Mouse (Mus musculus) layer of hippocampus, adult 18-20 months (tissue): ENCODE data around the gene Aunip. TPM values are rescaled to one million over a fixed set of nuclear protein-coding genes. Genes with fewer than 3 reads are reported as not detected.
"Not testable (repeated sequence)": the region's sequence is repeated elsewhere in the genome, so short reads cannot be mapped to it uniquely, and the experiment has no call there.

Experiments
- DNase-seq, 2 experiments: peaks; one replicate each; pipeline ENCODE4 v3.0.0; 2022; ENCODE audit warnings: low spot score in 2 of 2
- total RNA-seq, 2 experiments: library from RNA; stranded (reverse); gene quantifications; 2 replicates each; pipeline ENCODE4 v1.2.3; 2021

Aunip gene
- total RNA-seq, 2 experiments from 2014 or later: 0.36 to 0.57 TPM

DNA sequence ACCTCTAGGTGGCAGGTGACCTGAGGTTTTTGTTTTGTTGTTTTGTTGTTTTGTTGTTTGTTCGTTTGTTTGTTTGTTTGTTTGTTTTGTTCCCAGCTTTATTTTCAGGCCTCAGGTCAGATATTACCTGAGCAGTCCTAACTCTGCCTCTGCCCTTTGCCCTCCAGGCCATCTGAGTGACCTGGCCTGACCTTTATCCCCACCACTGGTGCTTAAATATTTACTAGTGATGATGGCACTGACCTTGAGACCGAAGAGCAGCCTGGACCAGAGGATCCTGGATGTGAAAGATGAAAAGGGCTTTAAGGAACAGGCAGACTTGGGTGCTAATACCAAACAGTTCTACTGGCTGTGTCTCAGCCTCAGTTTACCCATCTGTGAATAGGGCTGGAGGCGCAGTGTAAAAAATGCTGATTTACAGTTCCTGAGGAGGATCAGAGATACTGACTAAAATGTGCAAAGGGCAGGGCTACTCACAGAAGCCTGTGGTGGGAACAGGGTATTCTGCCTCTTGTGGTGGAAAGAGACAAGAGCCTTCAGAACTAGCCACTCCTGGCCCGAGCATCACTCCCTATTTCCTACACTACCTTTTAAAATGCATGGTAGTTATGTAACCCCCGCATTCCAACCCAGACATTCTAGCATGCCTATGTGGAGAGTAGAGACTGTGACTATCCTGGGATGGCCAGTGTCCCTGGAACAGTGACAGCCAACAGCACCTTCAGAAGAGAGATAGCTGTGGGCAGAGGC is 25.5 kb upstream of the Aunip start:
- no peak for DNase-seq

- DNase-seq: no peak
Measured at GRCm38 (mm10) chr4:134488211-134488610, 22.6 kb upstream of the Aunip start.

DNA sequence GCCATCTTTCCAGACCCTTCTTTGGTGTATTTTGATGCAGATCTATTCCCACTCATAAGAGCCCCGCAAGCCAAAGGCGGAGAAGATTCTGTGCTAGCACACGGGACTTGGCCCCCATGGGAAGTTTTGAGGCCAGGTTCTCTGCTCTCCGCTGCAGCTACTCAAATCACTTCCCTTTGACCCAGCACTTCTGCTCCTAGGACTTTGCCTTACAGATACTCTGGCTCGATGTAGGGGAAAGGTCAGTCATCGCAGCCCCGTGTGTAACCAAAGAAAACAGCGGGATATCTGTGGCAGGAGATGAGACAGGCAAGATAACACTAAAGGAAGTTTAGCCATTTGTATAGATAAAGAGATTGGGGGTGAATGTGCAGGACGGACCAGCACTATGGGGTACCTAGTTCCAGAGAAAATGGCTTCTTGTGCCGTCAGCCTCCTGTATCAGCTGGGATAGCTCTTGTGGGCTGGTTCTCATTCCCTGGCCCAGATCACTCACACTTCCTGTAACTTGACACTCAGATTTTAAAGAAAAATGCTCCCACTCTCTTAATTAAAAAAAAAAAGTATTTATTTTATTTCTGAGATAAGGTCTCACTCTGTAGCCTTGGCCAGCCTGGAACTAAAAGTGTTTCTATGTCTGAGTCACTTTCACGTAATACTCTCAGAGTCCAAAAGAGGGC is 20.7 kb upstream of the Aunip start:
- no peak for DNase-seq

GRCm38 (mm10) chr4:134491716-134492115 is 19.1 kb upstream of the Aunip start:
- no peak for DNase-seq

DNA sequence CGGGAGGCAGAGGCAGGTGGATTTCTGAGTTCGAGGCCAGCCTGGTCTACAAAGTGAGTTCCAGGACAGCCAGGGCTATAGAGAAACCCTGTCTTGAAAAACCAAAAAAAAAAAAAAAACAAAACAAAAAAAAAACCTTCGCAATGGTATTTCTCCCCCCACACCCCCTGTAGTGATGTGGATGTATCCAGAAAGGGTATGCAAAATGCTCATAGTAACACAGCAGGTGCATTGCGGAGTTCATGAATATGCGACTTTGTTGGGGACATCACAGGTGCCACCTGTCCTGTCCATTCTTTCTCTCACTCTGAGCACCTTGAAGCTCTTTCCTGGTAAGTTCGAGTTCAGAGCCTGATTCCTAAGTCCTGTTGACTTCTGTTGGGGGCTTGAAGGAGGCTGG is 16.6 kb upstream of the Aunip start:
- DNase-seq: not testable (repeated sequence)

GRCm38 (mm10) chr4:134494780-134495545 is 15.8 kb upstream of the Aunip start:
- peak in 1 of 2 experiments; percentile 63 for DNase-seq

DNA sequence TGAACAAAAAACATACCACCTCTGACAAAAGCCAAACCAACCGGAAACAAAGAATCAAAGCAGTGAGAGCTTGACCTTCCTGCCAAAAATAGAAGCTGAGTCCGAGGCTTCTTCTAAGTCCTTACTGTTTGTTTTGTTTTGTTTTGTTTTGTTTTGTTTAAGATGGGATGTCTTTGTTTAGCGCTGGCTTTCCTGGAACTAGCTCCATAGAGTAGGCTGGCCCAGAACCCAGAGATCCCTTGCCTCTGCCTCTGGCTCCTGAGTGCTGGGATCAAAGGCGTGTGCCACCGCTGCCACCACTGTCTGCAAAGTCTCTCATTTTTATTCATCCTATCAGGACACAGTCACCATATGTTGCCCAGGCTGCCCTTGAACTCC is 15.3 kb upstream of the Aunip start:
- DNase-seq: no peak

GRCm38 (mm10) chr4:134496595-134497210 is 14.1 kb upstream of the Aunip start, which contains the start of gene Paqr7:
TSS of gene Paqr7 (plus strand) at chr4:134496697.
- DNase-seq: peak; percentile 78 to 87

DNA sequence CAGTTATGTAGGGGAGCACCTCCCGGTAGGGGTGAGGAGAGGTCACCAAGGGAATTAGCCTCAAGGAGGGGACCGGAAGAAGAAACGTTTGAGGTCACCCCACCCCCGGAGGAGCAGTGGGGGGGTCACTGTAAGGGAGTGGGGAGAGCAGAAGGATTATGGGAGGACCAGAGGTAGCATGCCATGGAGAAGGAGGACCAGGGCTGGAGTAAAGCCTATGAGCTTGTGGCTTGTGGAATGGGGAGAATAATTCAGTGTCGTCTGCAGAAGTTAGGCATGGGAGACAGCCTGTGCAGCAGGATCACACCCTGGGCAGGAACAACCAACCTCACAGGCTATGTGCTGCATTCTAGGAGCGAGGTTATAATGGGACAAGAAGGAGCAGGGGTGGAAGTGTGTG is 13.6 kb upstream of the Aunip start:
- DNase-seq: no peak

DNA sequence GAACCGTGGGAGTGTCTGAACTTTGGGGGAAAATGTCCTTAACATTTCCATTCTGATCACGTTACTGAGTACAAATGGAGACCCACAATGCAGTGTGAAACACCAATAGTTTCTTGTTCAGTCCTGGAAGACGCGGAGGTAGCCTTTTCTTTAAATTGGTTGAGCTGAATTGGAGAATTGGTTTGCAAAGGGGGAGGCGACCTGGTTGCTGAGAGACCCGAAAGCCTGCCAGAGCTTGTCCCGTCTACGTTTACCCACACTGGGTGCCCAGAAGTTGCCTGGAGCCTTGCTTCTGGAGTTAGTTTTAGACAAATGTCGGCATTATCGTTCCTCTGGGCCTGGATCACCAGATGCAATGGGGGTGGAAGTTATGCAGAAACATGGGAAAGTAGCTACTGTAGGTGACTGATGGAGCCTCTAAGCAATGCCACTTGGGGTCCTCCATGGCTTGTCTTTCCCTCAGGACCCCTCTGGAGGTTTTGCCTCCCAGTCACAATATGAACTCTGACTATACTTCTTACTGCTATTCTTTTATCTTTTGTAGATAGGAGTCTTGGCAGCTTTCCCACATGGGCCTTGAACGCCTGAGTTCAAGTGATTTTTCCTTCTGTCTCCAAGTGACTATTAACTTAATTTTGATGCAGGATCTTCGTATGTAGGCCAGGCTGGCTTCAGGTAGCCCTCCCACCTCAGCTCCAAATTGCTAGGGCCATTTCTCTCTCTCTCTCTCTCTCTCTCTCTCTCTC is 12.6 kb upstream of the Aunip start:
- peak in 1 of 2 experiments; percentile 66 for DNase-seq

- not testable (repeated sequence) for DNase-seq
Measured at GRCm38 (mm10) chr4:134498983-134499382, 11.8 kb upstream of the Aunip start.

DNA sequence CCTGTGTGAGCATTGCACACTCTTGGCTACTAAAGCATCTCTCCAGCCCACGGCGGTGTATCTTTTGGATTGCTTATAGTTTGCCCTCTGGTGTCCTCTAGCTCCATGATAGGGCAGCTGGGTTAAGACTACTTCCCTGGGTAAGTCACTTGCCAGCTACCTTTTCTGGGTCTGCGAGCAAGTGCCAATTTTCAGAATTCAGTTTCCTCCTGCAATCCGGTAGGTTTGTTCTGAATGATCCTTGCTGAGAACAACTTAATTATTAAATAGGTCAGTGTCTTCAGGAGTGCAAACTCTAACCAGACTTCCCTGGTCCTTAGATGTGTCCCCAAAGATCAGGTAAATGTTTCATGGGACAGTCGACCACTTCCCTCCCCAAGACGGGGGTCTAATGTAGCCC is 9.7 kb upstream of the Aunip start:
- DNase-seq: no peak

DNA sequence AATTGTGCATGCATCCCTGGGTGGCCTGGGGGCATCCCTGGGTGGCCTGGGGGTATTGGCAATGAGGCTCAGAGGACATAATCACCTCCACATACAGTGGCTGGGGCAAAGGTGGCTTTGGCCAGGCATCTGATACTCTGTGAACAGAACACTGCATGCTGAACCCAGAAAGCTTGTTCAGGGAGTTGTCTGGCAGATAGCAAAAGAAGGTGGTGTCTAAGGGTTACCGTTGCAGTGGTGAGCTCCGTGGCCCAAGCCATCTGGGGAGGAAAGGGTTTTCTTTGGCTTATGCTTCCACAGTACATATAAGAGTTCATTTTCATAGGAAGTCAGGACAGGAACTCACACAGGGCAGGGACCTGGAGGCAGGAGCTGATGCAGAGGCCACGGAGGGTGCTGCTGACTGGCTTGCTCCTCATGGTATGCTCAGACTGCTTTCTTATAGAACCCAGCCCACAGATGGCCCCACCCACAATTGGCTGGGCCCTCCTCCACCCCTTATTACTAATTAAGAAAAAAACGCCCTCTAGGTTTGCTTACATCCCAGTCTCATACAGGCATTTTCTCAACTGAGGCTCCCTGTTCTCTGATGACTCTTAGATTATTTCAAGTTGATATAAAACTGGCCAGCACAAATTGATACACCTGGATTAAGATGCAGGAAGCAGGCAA is 7.0 kb upstream of the Aunip start:
- DNase-seq: no peak

DNA sequence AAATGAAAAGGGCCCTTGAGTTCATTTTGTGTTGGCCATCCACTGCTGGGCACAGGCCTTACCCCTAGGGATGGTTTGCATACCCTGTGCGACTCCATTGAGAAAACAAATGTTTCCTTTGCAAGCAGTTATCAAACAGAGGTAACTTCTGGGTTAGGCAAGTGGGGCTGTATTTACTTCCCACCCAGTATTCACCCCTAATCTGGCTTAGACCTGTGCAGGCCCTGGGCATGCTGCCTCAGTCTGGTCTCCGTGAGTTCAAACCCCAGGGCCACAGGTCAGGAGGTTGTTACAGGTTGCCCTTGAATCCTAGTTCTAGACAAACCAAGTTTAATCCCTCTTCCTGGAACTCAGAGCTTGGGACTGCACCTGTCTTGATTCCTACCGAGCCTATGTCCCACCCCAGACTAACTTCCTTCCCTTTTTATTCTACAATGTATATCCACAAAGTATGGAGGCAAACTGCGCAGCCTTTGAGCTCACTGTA is 5.5 kb upstream of the Aunip start:
- no peak for DNase-seq

- no peak for DNase-seq
Measured at GRCm38 (mm10) chr4:134505966-134506594, 4.7 kb upstream of the Aunip start.

GRCm38 (mm10) chr4:134506713-134507112 is 4.1 kb upstream of the Aunip start:
- no peak for DNase-seq

DNA sequence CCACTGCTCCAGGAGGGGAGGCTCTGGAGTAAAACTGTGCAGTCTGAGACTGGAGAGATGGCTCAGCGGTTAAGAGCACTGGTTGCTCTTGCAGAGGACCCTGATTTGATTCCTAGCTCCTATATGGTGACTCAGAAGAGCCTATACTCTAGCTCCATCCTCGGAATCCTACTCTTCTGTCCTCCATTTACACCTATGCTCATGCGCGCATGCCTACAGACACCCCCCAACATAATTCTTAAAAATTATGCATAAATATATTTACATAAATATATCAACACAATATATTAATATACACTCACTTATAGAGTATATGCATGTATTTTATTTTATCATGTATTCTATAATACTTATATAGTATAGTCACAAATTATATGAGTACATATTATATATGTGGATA is 403 bp upstream of the Aunip start:
- DNase-seq: no peak

GRCm38 (mm10) chr4:134511730-134512129 is 931 bp downstream of the Aunip start:
- no peak for DNase-seq

- peak in 1 of 2 experiments; percentile 42 for DNase-seq
Measured at GRCm38 (mm10) chr4:134512798-134513197, 2.0 kb downstream of the Aunip start.
